Mouse (Mus musculus) heart, embryonic 11.5 days (tissue): ENCODE results near the gene Usp18. TPM values are rescaled to one million over a fixed set of nuclear protein-coding genes. Genes with fewer than 3 reads are reported as not detected.
A peak's percentile ranks its signal among the peaks of the same experiment; 100 is the strongest.

Experiments used
- ATAC-seq: fragments of 200-750 bp; cut with Nextera tagmentation; replicated peaks from 2 replicates; pipeline ENCODE4 v1.8.0; 2017; ENCODE audit warnings: moderate library complexity; ENCODE audit not compliant: insufficient number of reproducible peaks, low FRiP score, low TSS enrichment
- H3K27ac ChIP-seq: fragments of 300-500 bp; sonication (generic); 2 replicates; pipeline ENCODE4 v1.5.1; 2014; ENCODE audit warnings: mild to moderate bottlenecking, low read depth, low read length
- H3K27me3 ChIP-seq: fragments of 300-500 bp; sonication (generic); 2 replicates; pipeline ENCODE4 v1.6.1; 2014; ENCODE audit warnings: mild to moderate bottlenecking, low read length, mixed read lengths; ENCODE audit not compliant: control insufficient read depth, insufficient read depth
- H3K36me3 ChIP-seq: fragments of 300-500 bp; sonication (generic); 2 replicates; pipeline ENCODE4 v1.6.1; 2014; ENCODE audit warnings: mild to moderate bottlenecking, low read length, moderate library complexity, mixed read lengths; ENCODE audit not compliant: control insufficient read depth, insufficient read depth
- H3K4me1 ChIP-seq: fragments of 300-500 bp; sonication (generic); 2 replicates; pipeline ENCODE4 v1.6.1; 2014; ENCODE audit warnings: low read length; ENCODE audit not compliant: control insufficient read depth, insufficient read depth
- H3K4me2 ChIP-seq: fragments of 300-500 bp; sonication (generic); 2 replicates; pipeline ENCODE4 v1.6.1; 2014; ENCODE audit warnings: mild to moderate bottlenecking, moderate library complexity
- H3K4me3 ChIP-seq: fragments of 300-500 bp; sonication (generic); 2 replicates; pipeline ENCODE4 v1.5.1; 2014; ENCODE audit warnings: low read depth, low read length
- H3K9ac ChIP-seq: fragments of 300-500 bp; sonication (generic); 2 replicates; pipeline ENCODE4 v1.6.1; 2014; ENCODE audit warnings: mild to moderate bottlenecking, low read depth, low read length, moderate library complexity
- H3K9me3 ChIP-seq: fragments of 300-500 bp; sonication (generic); replicated peaks from 2 replicates; pipeline ENCODE4 v1.6.1; 2016; ENCODE audit warnings: low read length; ENCODE audit not compliant: control insufficient read depth
- WGBS: fragments of 180-500 bp; shearing (Covaris S2); extraction: QIAGEN DNeasy Blood & Tissue Kit; methylation state at CpG from one replicate; pipeline ENCODE4 v1.1.7; 2014; ENCODE audit not compliant: insufficient replicate concordance; 5-methylcytosine and 5-hydroxymethylcytosine counted together
- polyA plus RNA-seq: library from polyadenylated mRNA; unstranded; fragments of >200 nt; fragmentation: Nextera tagmentation; extraction: Ambion mirVana; gene quantifications from 2 replicates; pipeline ENCODE4 v1.2.1, GENCODE M21; 2014

The Usp18 gene
- polyA plus RNA-seq, 1 experiment from 2014 or later = 0.67 TPM

DNA sequence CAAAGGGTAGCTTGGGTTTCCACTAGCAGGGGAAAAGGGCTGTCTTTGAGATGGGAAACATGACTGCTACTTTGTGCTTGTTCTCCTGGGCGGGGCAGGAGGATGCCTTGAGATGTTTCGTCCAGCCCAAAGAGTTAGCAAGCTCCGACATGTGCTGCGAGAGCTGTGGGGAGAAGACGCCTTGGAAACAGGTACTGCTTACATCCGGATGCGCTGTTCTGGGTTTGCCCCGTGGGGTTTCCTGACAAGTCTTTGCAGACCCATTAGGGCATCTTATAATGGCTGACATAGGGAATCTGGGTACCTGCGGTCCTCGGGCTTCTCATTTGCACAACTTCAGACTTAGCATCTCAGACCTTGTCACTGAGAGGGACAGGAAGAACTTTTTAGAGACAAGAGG lies 16.3 kb downstream of the Usp18 start:
- H3K4me3 ChIP-seq = no peak overlapping the region
- H3K9ac ChIP-seq = no peak overlapping the region
- H3K36me3 ChIP-seq = no peaks in the 10 kb centered on the region
- 88% methylated on average over 10 of the region's 10 CpGs for WGBS
- H3K4me2 ChIP-seq = no peak overlapping the region
- no peak for ATAC-seq
- no peaks in the 10 kb centered on the region for H3K4me1 ChIP-seq
- H3K9me3 ChIP-seq = no peaks in the 10 kb centered on the region
- H3K27ac ChIP-seq = no peak overlapping the region
- H3K27me3 ChIP-seq = no peaks in the 10 kb centered on the region

DNA sequence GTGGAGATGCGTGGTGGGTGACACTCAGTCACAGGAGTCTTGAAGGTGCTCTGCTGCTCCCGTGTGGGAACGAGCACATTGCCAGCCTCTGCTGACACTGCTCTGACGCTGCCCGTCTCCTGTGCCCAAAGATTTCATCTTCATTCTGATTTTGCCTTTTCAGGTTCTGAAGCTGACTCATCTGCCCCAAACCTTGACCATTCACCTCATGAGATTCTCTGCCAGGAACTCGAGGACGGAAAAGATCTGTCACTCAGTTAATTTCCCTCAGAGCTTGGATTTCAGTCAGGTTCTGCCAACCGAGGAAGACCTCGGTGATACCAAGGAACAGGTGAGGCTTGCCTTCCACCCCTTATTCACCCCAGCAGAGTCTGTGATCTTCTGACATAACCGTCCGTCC lies 16.8 kb downstream of the Usp18 start:
- H3K27ac ChIP-seq = no peak overlapping the region
- H3K36me3 ChIP-seq = no peaks in the 10 kb centered on the region
- no peaks in the 10 kb centered on the region for H3K27me3 ChIP-seq
- H3K4me2 ChIP-seq = no peak overlapping the region
- no peaks in the 10 kb centered on the region for H3K4me1 ChIP-seq
- no peak overlapping the region for H3K9ac ChIP-seq
- WGBS = 77% methylated on average over 11 of the region's 11 CpGs
- H3K9me3 ChIP-seq = no peaks in the 10 kb centered on the region
- H3K4me3 ChIP-seq = no peak overlapping the region
- no peak for ATAC-seq

DNA sequence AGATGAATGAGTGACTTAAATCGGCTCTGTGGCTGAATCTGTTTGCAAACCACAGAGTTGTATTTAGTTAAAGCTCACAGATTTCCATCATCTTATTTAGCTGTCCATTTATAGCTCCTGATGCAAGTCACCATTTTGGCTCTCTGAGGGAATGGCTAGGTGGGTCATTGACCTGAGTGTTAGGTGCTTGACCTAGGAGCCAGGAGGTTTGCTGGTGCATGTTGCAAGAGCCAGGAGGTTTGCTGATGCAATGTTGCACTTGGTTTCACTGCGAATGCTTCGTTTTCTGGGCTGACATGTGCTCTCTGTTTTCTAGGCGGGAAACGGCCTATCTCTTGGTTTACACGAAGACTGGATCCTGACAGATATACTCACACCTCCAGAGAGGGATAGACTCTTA lies 24.4 kb downstream of the Usp18 start:
- Histone ChIP-seq H3K9me3 (no peaks in the 10 kb centered on the region), H3K9ac (no peak overlapping the region), H3K36me3 (no peaks in the 10 kb centered on the region), H3K4me1 (no peaks in the 10 kb centered on the region), H3K27ac (no peak overlapping the region), H3K4me3 (no peak overlapping the region), H3K4me2 (no peak overlapping the region), H3K27me3 (peaks cover 2% of the 10 kb centered on the region; the same call in 1 of the 2 replicates)
- no peak for ATAC-seq
- 74% methylated on average over 6 of the region's 6 CpGs for WGBS

DNA sequence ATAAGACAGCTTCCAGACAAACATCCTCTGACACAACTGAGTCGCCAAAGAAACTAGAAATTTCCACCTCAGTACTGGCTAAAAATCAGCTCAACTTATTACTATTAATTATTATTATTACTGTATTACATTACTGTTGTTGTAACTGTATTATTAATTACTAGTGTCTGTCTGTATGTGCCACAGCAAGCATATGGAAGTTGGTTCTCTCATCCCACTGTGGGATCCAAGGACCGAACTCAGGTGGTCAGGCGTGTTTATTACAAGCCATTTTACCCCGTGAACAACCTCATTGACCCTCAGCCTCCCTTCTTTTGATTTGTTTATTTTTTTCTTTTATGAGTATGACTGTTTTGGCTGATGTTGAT lies 26.0 kb downstream of the Usp18 start:
- ATAC-seq = no peak
- no peaks in the 10 kb centered on the region for H3K9me3 ChIP-seq
- 11% methylated on average over 4 of the region's 4 CpGs for WGBS
- H3K27ac ChIP-seq = no peak overlapping the region
- H3K4me2 ChIP-seq = peak overlapping the region; percentile 73
- no peak overlapping the region for H3K4me3 ChIP-seq
- H3K27me3 ChIP-seq = peaks cover 2% of the 10 kb centered on the region; the same call in 1 of the 2 replicates
- H3K4me1 ChIP-seq = no peaks in the 10 kb centered on the region
- no peaks in the 10 kb centered on the region for H3K36me3 ChIP-seq
- no peak overlapping the region for H3K9ac ChIP-seq

DNA sequence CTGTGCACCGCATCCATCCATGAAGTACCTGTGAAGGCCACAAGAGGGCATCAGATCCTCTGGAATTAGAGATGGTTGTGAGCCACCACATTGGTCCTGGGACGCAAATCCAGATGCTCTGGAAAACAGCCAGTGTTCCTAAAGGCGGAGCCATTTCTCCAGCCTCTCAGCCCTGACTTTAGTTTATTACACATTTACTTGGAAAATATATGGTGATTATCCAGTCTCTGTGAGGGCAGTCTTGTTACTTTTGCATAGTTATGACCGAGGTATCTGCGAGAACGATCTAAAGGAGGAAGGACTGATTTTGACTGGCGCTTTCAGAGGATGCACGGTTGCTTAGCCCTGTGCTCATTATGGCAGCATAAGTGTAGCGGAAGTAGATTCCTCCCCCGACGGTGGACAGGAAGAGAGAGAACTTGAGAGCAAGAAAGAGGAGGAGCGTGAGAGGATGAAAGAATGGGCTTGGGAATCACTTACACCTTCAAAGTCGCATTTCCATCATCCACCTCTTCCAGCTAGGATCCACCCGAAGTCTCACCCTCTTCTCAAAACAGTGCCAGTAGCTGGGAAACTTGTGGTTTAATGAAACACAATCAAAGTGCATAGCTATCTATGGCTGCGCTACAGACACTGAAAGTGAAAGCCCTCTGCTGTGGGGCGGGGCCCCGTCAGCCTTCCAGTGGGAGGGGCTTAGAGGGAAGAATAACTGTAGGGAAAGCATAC lies 26.5 kb downstream of the Usp18 start:
- peak overlapping the region; percentile 51 for H3K4me3 ChIP-seq
- H3K9me3 ChIP-seq = no peaks in the 10 kb centered on the region
- WGBS = 11% methylated on average over 17 of the region's 17 CpGs
- peak; percentile 84 for ATAC-seq
- 0 out of 2 replicates have a peak overlapping the region, but pooled peaks have one; percentile 54 for H3K9ac ChIP-seq
- H3K4me1 ChIP-seq = no peaks in the 10 kb centered on the region
- no peak overlapping the region; the same call in 1 of the 2 replicates for H3K27ac ChIP-seq
- no peaks in the 10 kb centered on the region for H3K36me3 ChIP-seq
- H3K27me3 ChIP-seq = peaks cover 2% of the 10 kb centered on the region; the same call in 1 of the 2 replicates
- H3K4me2 ChIP-seq = peak overlapping the region; percentile 73

DNA sequence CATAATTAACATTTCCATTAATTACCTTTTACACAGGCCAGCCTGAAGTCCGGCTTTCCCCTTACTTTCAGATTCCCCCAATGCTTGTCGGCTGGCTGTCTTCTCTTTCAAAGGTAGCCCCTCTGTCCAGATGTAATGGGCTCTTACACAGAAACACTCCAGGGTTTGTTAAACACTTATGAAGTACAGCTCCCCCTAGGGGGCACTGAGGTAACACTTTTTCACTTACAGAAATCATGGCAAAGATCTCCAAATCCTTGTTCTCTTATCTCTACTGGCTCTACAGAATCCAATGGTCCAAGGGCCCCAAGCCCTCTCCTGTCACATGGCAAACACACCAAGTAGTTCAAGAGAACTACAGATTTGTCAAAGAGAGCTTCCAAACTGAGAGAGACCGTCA lies 28.6 kb downstream of the Usp18 start:
- Histone ChIP-seq H3K27me3 (peaks cover 2% of the 10 kb centered on the region; the same call in 1 of the 2 replicates), H3K4me1 (no peaks in the 10 kb centered on the region), H3K27ac (no peak overlapping the region), H3K9ac (no peak overlapping the region), H3K36me3 (no peaks in the 10 kb centered on the region), H3K4me3 (no peak overlapping the region), H3K9me3 (no peaks in the 10 kb centered on the region), H3K4me2 (no peak overlapping the region)
- no peak for ATAC-seq
- 80% methylated on average over 3 of the region's 3 CpGs for WGBS

DNA sequence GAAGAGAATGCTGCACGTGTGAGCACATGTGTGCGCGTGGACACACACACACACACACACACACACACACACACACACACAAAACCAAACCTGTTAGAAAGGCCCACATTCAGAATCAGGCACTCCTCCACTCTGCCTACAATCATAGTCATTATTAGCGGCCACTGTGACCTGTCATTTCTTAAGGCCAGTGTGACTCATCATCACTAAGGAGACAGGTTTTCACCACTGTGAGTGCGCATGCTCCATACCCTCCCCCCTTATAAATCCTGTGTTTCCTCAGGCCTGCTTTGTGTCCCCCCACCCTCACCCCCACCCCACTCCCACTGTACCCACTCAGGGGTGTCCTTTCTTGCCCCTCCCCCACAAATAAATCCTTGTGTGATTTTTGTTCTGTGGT lies 38.4 kb downstream of the Usp18 start:
- no peaks in the 10 kb centered on the region for H3K9me3 ChIP-seq
- no peak overlapping the region for H3K27ac ChIP-seq
- H3K4me2 ChIP-seq = no peak overlapping the region
- H3K27me3 ChIP-seq = no peaks in the 10 kb centered on the region
- ATAC-seq = no peak
- H3K9ac ChIP-seq = no peak overlapping the region
- WGBS = 85% methylated on average over 5 of the region's 5 CpGs
- no peaks in the 10 kb centered on the region for H3K36me3 ChIP-seq
- no peaks in the 10 kb centered on the region for H3K4me1 ChIP-seq
- no peak overlapping the region for H3K4me3 ChIP-seq

DNA sequence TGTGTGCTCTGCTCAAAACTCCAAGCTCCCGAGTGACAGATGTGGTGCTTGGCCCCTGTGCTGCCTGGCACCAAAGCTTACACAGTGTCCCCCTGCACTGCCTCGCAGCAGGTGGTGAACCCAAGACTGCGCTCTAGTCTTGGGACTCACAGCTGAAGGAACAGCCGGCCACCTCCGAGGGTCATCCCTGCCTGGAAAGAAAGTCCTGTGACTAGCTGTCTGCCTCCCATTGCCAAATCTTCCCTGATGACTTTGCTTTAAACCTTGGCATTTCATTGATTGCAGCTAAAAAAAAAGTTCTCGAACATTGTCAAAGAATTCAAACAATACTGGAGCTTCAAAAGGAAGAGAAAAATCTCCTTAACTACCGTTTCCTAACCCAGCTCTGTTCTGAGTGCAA lies 53.6 kb downstream of the Usp18 start:
- Histone ChIP-seq H3K9me3 (no peaks in the 10 kb centered on the region), H3K27me3 (no peaks in the 10 kb centered on the region), H3K4me3 (no peak overlapping the region), H3K27ac (no peak overlapping the region; the same call in 1 of the 2 replicates), H3K4me2 (peak overlapping the region; percentile 57; the same call in 1 of the 2 replicates), H3K9ac (no peak overlapping the region), H3K4me1 (peaks cover 13% of the 10 kb centered on the region; the same call in 1 of the 2 replicates), H3K36me3 (no peaks in the 10 kb centered on the region)
- WGBS = 46% methylated on average over 7 of the region's 7 CpGs
- no peak for ATAC-seq

DNA sequence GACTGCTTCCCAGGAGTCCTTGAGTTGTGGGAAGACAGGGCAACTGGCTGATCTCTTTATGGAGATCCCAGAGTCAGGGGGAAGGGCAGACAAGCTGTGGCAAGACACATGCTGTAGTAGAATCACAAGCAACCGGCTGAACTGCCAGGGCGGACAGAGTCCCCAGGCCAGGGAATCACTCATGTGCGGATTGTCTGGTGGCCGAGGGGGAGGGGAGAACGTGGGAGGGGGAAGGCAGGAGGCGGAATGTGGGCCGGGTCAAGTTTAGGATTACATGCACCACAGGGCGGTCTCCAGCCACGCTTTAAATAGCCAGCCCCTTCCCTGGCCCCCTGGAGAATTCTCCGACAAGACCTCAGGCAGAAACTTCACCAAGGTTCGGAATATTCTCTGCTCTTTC lies 54.2 kb downstream of the Usp18 start, which contains the start of gene Slc6a13:
Gene Slc6a13, plus strand, starts transcription at position 274 of the 400 bp plus-strand sequence.
- H3K36me3 ChIP-seq = no peaks in the 10 kb centered on the region

More for the DNA sequence above, 54.2 kb downstream of the Usp18 start, which contains the start of gene Slc6a13:
- 3% methylated on average over 11 of the region's 11 CpGs for WGBS
- peak within 1 kb of the TSS; percentile 57 for H3K27ac ChIP-seq
- ATAC-seq = no peak; the same call in 1 of the 2 replicates
- no peaks in the 10 kb centered on the region for H3K9me3 ChIP-seq
- peak within 1 kb of the TSS; percentile 29 for H3K4me3 ChIP-seq
- peak within 1 kb of the TSS; percentile 57 for H3K4me2 ChIP-seq
- no peaks in the 10 kb centered on the region for H3K27me3 ChIP-seq
- H3K4me1 ChIP-seq = peaks cover 13% of the 10 kb centered on the region; the same call in 1 of the 2 replicates
- H3K9ac ChIP-seq = peak within 1 kb of the TSS; percentile 25; the same call in 1 of the 2 replicates
